Mouse (Mus musculus) kidney, adult 2 months (tissue): ENCODE data around the gene Ppp1r14a.

Experiments used
- CTCF ChIP-seq: fragments of 200-500 bp; conservative IDR thresholded peaks from 2 replicates; pipeline ENCODE4 v1.5.1; 2011; ENCODE audit warnings: low read depth, mild to moderate bottlenecking, control low read depth, low read length, moderate library complexity, mixed read lengths; ENCODE audit not compliant: insufficient read depth, insufficient read length
- POLR2A ChIP-seq: fragments of 200-500 bp; IDR thresholded peaks from one replicate; pipeline ENCODE4 v1.6.1; 2011; ENCODE audit warnings: low read depth, low read length, control low read depth

DNA sequence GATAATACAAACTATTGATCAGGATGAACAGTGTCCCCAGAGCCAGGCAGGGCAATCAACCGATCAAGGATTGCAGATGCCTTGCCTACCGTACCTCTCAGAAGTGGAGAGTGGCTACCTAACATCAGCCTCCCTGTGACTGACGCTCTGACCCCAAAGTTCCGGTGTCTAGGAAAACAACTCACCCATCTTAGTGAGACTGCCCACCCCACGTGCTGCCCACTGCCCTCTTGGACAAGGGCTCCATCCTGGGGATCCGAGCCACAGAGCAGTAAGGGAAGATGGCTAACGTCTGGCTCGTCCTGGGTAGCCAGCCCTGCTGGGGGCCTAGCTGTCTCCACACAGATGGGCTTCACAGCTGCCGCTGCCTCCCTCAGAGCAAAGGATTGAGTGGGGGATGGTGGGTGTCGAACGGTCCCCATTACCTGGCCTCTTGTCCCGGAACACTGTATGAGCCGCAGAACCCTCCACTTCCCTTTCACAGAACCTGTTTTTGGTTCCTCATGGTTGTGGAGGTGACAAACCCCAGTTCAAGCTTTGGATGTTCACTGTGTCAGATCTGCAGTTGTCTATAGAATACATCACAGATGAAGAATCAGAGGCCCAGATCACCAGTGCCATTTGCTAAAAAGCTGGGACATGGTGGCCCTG is 5.1 kb downstream of the Ppp1r14a start:
- no peak for TF ChIP-seq CTCF
- no peak for TF ChIP-seq POLR2A
